ENCODE assay signal across 17 mouse cellular contexts in the genomic region with DNA sequence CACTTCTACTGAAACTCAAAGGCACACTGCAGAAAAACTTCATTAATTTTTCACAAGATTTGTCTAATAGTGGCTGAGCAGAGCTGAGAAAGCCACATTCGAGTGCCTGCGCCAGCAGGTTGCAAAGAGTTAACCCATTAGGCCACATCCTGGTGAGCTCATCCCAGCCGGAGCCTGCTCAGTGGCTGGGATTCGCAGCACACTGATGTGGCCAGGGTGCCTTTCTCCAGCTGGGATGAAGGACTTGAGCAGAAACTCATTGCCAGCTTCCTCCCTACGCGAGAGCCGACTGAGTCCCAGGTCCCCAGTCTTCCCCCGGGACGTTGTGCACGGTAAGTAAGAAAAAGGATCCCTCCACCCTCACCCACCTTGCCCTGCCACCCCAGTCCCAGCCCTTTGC. TPM values are rescaled to one million over a fixed set of nuclear protein-coding genes. Genes with fewer than 3 reads are reported as not detected.
DNase-seq lines count a peak whose midpoint lies in the region; ATAC-seq and TF ChIP-seq lines count a peak whose summit lies in the region.
"Had no signal": no experiment of that assay in that cellular context is flagged by ENCODE, and none has a peak within 500 bp of the region (broad histone marks: within the 10 kb centered on the region; RNA-seq: fewer than 3 reads in every experiment).

A gene (plus strand): TSS at position 171 of the 400 bp plus-strand sequence.

- H3K4me2 ChIP-seq in hindbrain, embryonic 13.5 days = no peak within 1 kb of the TSS
- no peak within 1 kb of the TSS for H3K4me2 ChIP-seq in hindbrain, embryonic 16.5 days (ENCODE audit: low read length)
- peak within 1 kb of the TSS; percentile 62 for H3K4me2 ChIP-seq in heart, embryonic 11.5 days
- H3K4me2 ChIP-seq in liver, embryonic 14.5 days (ENCODE audit: low read depth) = peak within 1 kb of the TSS; percentile 49
- H3K4me2 ChIP-seq in kidney, embryonic 14.5 days (replicated peaks; ENCODE audit: low read depth, low read length) = no peak within 1 kb of the TSS
- H3K4me2 ChIP-seq in midbrain, embryonic 16.5 days (ENCODE audit: low read length) = no peak within 1 kb of the TSS
- H3K4me2 ChIP-seq: embryonic facial prominence, embryonic 13.5 days had no signal

- DNase-seq in ES-E14 (ENCODE audit: low read depth, low spot score) = no peak
- no peak for DNase-seq in liver, embryonic 14.5 days (ENCODE audit: low read depth in 3 of 3, low spot score in 3 of 3)
- no peak for DNase-seq in embryo, embryonic 10.5 days (ENCODE audit: low spot score)
- DNase-seq: cerebellum, adult 9-10 months; forebrain, postnatal 0 days; gastrocnemius, postnatal 14 days; kidney, postnatal 25 days; right cerebral cortex, postnatal 14 days had no signal

- no peak for ATAC-seq in hindbrain, embryonic 13.5 days (ENCODE audit: low FRiP score)
- ATAC-seq in hindbrain, embryonic 16.5 days = no peak
- no peak for ATAC-seq in heart, embryonic 11.5 days (replicated peaks; ENCODE audit: insufficient number of reproducible peaks, low FRiP score, low TSS enrichment)
- ATAC-seq in liver, embryonic 14.5 days (ENCODE audit: insufficient read depth) = no peak
- no peak for ATAC-seq in kidney, embryonic 14.5 days (ENCODE audit: low FRiP score, low TSS enrichment)
- ATAC-seq in midbrain, embryonic 16.5 days = no peak
- ATAC-seq: CD4-positive, CD25-positive, alpha-beta regulatory T cell, adult 4 months; forebrain, postnatal 0 days had no signal

- H3K9ac ChIP-seq in hindbrain, embryonic 13.5 days = no peak within 1 kb of the TSS
- no peak within 1 kb of the TSS for H3K9ac ChIP-seq in hindbrain, embryonic 16.5 days (ENCODE audit: low read depth, low read length)
- peak within 1 kb of the TSS; percentile 37; the same call in 1 of the 2 replicates for H3K9ac ChIP-seq in ES-E14 (ENCODE audit: insufficient read depth, low read depth, low read length, poor library complexity, severe bottlenecking)
- peak within 1 kb of the TSS; percentile 69 for H3K9ac ChIP-seq in heart, embryonic 11.5 days (ENCODE audit: low read depth, low read length)
- no peak within 1 kb of the TSS; the same call in 1 of the 2 replicates for H3K9ac ChIP-seq in liver, embryonic 14.5 days (replicated peaks)
- no peak within 1 kb of the TSS for H3K9ac ChIP-seq in kidney, embryonic 14.5 days (ENCODE audit: low read depth, low read length)
- no peak within 1 kb of the TSS for H3K9ac ChIP-seq in midbrain, embryonic 16.5 days (ENCODE audit: low read depth, low read length)
- H3K9ac ChIP-seq: embryonic facial prominence, embryonic 13.5 days; forebrain, postnatal 0 days had no signal

- in situ Hi-C loops in ES-E14 (cut with MboI; ENCODE audit: low sequenced_read_pairs in 2 of 2, unreplicated experiment in 2 of 2) = no loop called here

- H3K4me3 ChIP-seq in hindbrain, embryonic 13.5 days = no peak within 1 kb of the TSS; the same call in 1 of the 2 replicates
- no peak within 1 kb of the TSS for H3K4me3 ChIP-seq in hindbrain, embryonic 16.5 days (ENCODE audit: low read length)
- H3K4me3 ChIP-seq in ES-E14 (ENCODE audit: insufficient read depth in 1 of 2, low read depth in 1 of 2, low read length in 2 of 2, poor library complexity in 1 of 2, severe bottlenecking in 1 of 2) = peak within 1 kb of the TSS; percentile 33 to 43; a peak in 3 of 4 replicates
- peak within 1 kb of the TSS; percentile 43 for H3K4me3 ChIP-seq in heart, embryonic 11.5 days (ENCODE audit: low read depth, low read length)
- H3K4me3 ChIP-seq in liver, embryonic 14.5 days (ENCODE audit: insufficient read depth in 1 of 2, low read depth in 2 of 2, low read length in 2 of 2) = no peak within 1 kb of the TSS
- no peak within 1 kb of the TSS for H3K4me3 ChIP-seq in kidney, embryonic 14.5 days (ENCODE audit: low read length)
- H3K4me3 ChIP-seq in midbrain, embryonic 16.5 days (ENCODE audit: low read depth, low read length) = no peak within 1 kb of the TSS
- H3K4me3 ChIP-seq: embryonic facial prominence, embryonic 13.5 days; left cerebral cortex, adult 2 months had no signal

- no peak within 1 kb of the TSS; the same call in 1 of the 2 replicates for H3K27ac ChIP-seq in hindbrain, embryonic 13.5 days
- no peak within 1 kb of the TSS for H3K27ac ChIP-seq in hindbrain, embryonic 16.5 days (ENCODE audit: low read depth, low read length)
- no peak within 1 kb of the TSS for H3K27ac ChIP-seq in ES-E14 (ENCODE audit: insufficient read depth, low read depth, low read length, poor library complexity, severe bottlenecking)
- peak within 1 kb of the TSS; percentile 87 for H3K27ac ChIP-seq in heart, embryonic 11.5 days (ENCODE audit: low read depth, low read length)
- H3K27ac ChIP-seq in liver, embryonic 14.5 days = peak within 1 kb of the TSS; percentile 39; the same call in 1 of the 2 replicates
- H3K27ac ChIP-seq in kidney, embryonic 14.5 days (ENCODE audit: low read depth, low read length) = no peak within 1 kb of the TSS
- no peak within 1 kb of the TSS for H3K27ac ChIP-seq in midbrain, embryonic 16.5 days (ENCODE audit: low read length)
- H3K27ac ChIP-seq: embryonic facial prominence, embryonic 13.5 days; left cerebral cortex, adult 2 months had no signal

- no peaks in the 10 kb centered on the region for H3K27me3 ChIP-seq in hindbrain, embryonic 13.5 days
- no peaks in the 10 kb centered on the region for H3K27me3 ChIP-seq in hindbrain, embryonic 16.5 days (replicated peaks; ENCODE audit: control insufficient read depth, insufficient read depth, low read length)
- H3K27me3 ChIP-seq in heart, embryonic 11.5 days (ENCODE audit: control insufficient read depth, insufficient read depth, low read length) = peaks cover 7% of the 10 kb centered on the region
- H3K27me3 ChIP-seq in liver, embryonic 14.5 days (ENCODE audit: control insufficient read depth, insufficient read depth, low read length) = no peaks in the 10 kb centered on the region; the same call in none of the 2 replicates
- no peaks in the 10 kb centered on the region for H3K27me3 ChIP-seq in kidney, embryonic 14.5 days (ENCODE audit: control insufficient read depth, insufficient read depth, low read length)
- H3K27me3 ChIP-seq in midbrain, embryonic 16.5 days (ENCODE audit: control insufficient read depth, insufficient read depth, low read depth, low read length) = no peaks in the 10 kb centered on the region
- H3K27me3 ChIP-seq: embryonic facial prominence, embryonic 13.5 days had no signal

- TF ChIP-seq CTCF in liver, embryonic 14.5 days (IDR thresholded peaks at IDR 0.05; ENCODE audit: low read depth) = no peak

- H3K9me3 ChIP-seq in hindbrain, embryonic 13.5 days = no peaks in the 10 kb centered on the region
- H3K9me3 ChIP-seq in hindbrain, embryonic 16.5 days (ENCODE audit: control insufficient read depth, low read length) = no peaks in the 10 kb centered on the region
- no peaks in the 10 kb centered on the region for H3K9me3 ChIP-seq in ES-E14 (ENCODE audit: control insufficient read depth, insufficient read depth, low read depth, low read length)
- no peaks in the 10 kb centered on the region for H3K9me3 ChIP-seq in heart, embryonic 11.5 days (replicated peaks; ENCODE audit: control insufficient read depth, low read length)
- no peaks in the 10 kb centered on the region for H3K9me3 ChIP-seq in liver, embryonic 14.5 days (ENCODE audit: control insufficient read depth, low read length)
- H3K9me3 ChIP-seq in kidney, embryonic 14.5 days (ENCODE audit: control insufficient read depth, low read length) = no peaks in the 10 kb centered on the region
- H3K9me3 ChIP-seq in midbrain, embryonic 16.5 days (replicated peaks; ENCODE audit: control insufficient read depth, low read length, poor library complexity, severe bottlenecking) = no peaks in the 10 kb centered on the region
- H3K9me3 ChIP-seq: embryonic facial prominence, embryonic 13.5 days had no signal

- H3K4me1 ChIP-seq in hindbrain, embryonic 13.5 days (replicated peaks) = no peaks in the 10 kb centered on the region
- H3K4me1 ChIP-seq in hindbrain, embryonic 16.5 days (ENCODE audit: control insufficient read depth, insufficient read depth, low read depth, low read length) = no peaks in the 10 kb centered on the region
- H3K4me1 ChIP-seq in ES-E14 (ENCODE audit: control insufficient read depth in 2 of 2, insufficient read depth in 2 of 2, low read length in 2 of 2, poor library complexity in 1 of 2) = peaks cover 6 to 12% of the 10 kb centered on the region in 2 experiments; a peak in 2 of 4 replicates
- H3K4me1 ChIP-seq in heart, embryonic 11.5 days (ENCODE audit: control insufficient read depth, insufficient read depth, low read length) = peaks cover 24% of the 10 kb centered on the region
- peaks cover 14 to 24% of the 10 kb centered on the region in 2 experiments for H3K4me1 ChIP-seq in liver, embryonic 14.5 days (replicated peaks; ENCODE audit: control insufficient read depth in 2 of 2, insufficient read depth in 2 of 2, low read length in 1 of 2)
- H3K4me1 ChIP-seq in kidney, embryonic 14.5 days (ENCODE audit: control insufficient read depth, insufficient read depth, low read length) = no peaks in the 10 kb centered on the region
- no peaks in the 10 kb centered on the region for H3K4me1 ChIP-seq in midbrain, embryonic 16.5 days (ENCODE audit: control insufficient read depth, insufficient read depth, low read length)
- H3K4me1 ChIP-seq: embryonic facial prominence, embryonic 13.5 days had no signal

- 50% methylated on average over 10 of the region's 10 CpGs for WGBS in hindbrain, embryonic 13.5 days
- 54% methylated on average over 10 of the region's 10 CpGs for WGBS in hindbrain, embryonic 16.5 days
- 21% methylated on average over 10 of the region's 10 CpGs for WGBS in heart, embryonic 11.5 days (ENCODE audit: insufficient replicate concordance)
- WGBS in liver, embryonic 14.5 days (ENCODE audit: insufficient replicate concordance) = 35% methylated on average over 10 of the region's 10 CpGs
- WGBS in kidney, embryonic 14.5 days = 52% methylated on average over 10 of the region's 10 CpGs
- 53% methylated on average over 10 of the region's 10 CpGs for WGBS in midbrain, embryonic 16.5 days

- no peak for TF ChIP-seq EP300 in liver, embryonic 14.5 days (IDR thresholded peaks at IDR 0.05; ENCODE audit: low read depth)

- H3K36me3 ChIP-seq in hindbrain, embryonic 13.5 days = no peaks in the 10 kb centered on the region
- H3K36me3 ChIP-seq in hindbrain, embryonic 16.5 days (ENCODE audit: control insufficient read depth, insufficient read depth, low read length) = no peaks in the 10 kb centered on the region
- no peaks in the 10 kb centered on the region for H3K36me3 ChIP-seq in ES-E14 (ENCODE audit: control insufficient read depth, insufficient read depth, low read length, poor library complexity, severe bottlenecking)
- H3K36me3 ChIP-seq in heart, embryonic 11.5 days (ENCODE audit: control insufficient read depth, insufficient read depth, low read length) = no peaks in the 10 kb centered on the region
- H3K36me3 ChIP-seq in liver, embryonic 14.5 days (replicated peaks; ENCODE audit: control insufficient read depth, insufficient read depth, low read depth) = no peaks in the 10 kb centered on the region
- no peaks in the 10 kb centered on the region for H3K36me3 ChIP-seq in kidney, embryonic 14.5 days (ENCODE audit: control insufficient read depth, insufficient read depth, low read length)
- no peaks in the 10 kb centered on the region for H3K36me3 ChIP-seq in midbrain, embryonic 16.5 days (ENCODE audit: control insufficient read depth, insufficient read depth, low read length)
- H3K36me3 ChIP-seq: embryonic facial prominence, embryonic 13.5 days had no signal

RNA-seq across cellular contexts. Expression of the gene that starts here (rescaled TPM):
- polyA plus RNA-seq in hindbrain, embryonic 13.5 days (2015; fragmentation: Nextera tagmentation; extraction: Ambion mirVana) = 8.6 and 10.4 TPM in 2 replicates
- polyA plus RNA-seq in hindbrain, embryonic 16.5 days (2015; fragmentation: Nextera tagmentation; extraction: Ambion mirVana) = 3.0 and 4.8 TPM in 2 replicates
- total RNA-seq in ES-E14 (2012; rRNA removed) = 0.76 and 2.5 TPM in 2 replicates
- polyA plus RNA-seq in heart, embryonic 11.5 days (2014; fragmentation: Nextera tagmentation; extraction: Ambion mirVana) = 10.0 and 10.5 TPM in 2 replicates
- polyA plus RNA-seq in liver, embryonic 14.5 days (2012; rRNA removed) = not detected in 2 replicates
- polyA plus RNA-seq in liver, embryonic 14.5 days (2014; fragmentation: Nextera tagmentation; extraction: Ambion mirVana) = not detected in 2 replicates
- 0.22 and 0.23 TPM in 2 replicates for polyA plus RNA-seq in kidney, embryonic 14.5 days (2014; fragmentation: Nextera tagmentation; extraction: Ambion mirVana)
- 0.82 and 1.4 TPM in 2 replicates for polyA plus RNA-seq in midbrain, embryonic 16.5 days (2015; fragmentation: Nextera tagmentation; extraction: Ambion mirVana)
- total RNA-seq: liver, adult 2 months had no signal
- polyA plus RNA-seq: CD4-positive, CD25-positive, alpha-beta regulatory T cell, adult 4 months; liver, adult 2 months had no signal

Comparison
In these comparisons a context has a peak if more than half of its experiments do, and no peak if none do; other contexts are left out.
1. H3K27ac ChIP-seq: peak in heart, embryonic 11.5 days (single experiment) and liver, embryonic 14.5 days (single experiment); none in hindbrain, embryonic 13.5 days (single experiment), hindbrain, embryonic 16.5 days (single experiment), ES-E14 (single experiment), kidney, embryonic 14.5 days (single experiment) and midbrain, embryonic 16.5 days (single experiment).
2. H3K4me2 ChIP-seq: peak in heart, embryonic 11.5 days (single experiment) and liver, embryonic 14.5 days (single experiment); none in hindbrain, embryonic 13.5 days (single experiment), hindbrain, embryonic 16.5 days (single experiment), kidney, embryonic 14.5 days (single experiment) and midbrain, embryonic 16.5 days (single experiment).
3. H3K4me3 ChIP-seq: peak in ES-E14 (2 of 2) and heart, embryonic 11.5 days (single experiment); none in hindbrain, embryonic 13.5 days (single experiment), hindbrain, embryonic 16.5 days (single experiment), liver, embryonic 14.5 days (0 of 2), kidney, embryonic 14.5 days (single experiment) and midbrain, embryonic 16.5 days (single experiment).
4. H3K9ac ChIP-seq: peak in ES-E14 (single experiment) and heart, embryonic 11.5 days (single experiment); none in hindbrain, embryonic 13.5 days (single experiment), hindbrain, embryonic 16.5 days (single experiment), liver, embryonic 14.5 days (single experiment), kidney, embryonic 14.5 days (single experiment) and midbrain, embryonic 16.5 days (single experiment).